Mouse (Mus musculus) embryo, embryonic 11.5 days (tissue): ENCODE data around the gene Fndc3a.
A peak's percentile ranks its signal among the peaks of the same experiment; 100 is the strongest.

ENCODE experiments used
- DNase-seq: peaks from one replicate; pipeline ENCODE4 v3.0.0-alpha.2; 2012; ENCODE audit warnings: low read depth, low spot score

Gene Fndc3a

DNA sequence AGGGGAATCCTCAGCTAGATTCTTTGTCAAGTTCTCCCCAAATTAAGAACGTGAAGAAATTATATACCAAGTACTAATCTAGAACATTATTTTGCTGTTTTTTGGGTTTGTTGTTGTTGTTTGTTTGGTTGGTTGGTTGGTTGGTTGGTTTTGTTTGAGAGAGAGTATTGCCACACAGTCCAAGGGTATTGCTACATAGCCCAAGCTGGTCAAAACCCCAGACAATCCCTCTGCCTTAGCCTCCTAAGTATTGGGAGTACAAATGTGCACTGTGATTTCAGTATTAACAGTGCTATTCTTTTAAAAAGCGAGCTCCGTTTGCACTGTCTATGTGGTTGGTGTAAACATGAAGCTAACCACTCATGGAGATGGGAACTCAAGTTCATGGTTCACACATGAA, 37.9 kb downstream of the Fndc3a start:
- DNase-seq, result no peak

DNA sequence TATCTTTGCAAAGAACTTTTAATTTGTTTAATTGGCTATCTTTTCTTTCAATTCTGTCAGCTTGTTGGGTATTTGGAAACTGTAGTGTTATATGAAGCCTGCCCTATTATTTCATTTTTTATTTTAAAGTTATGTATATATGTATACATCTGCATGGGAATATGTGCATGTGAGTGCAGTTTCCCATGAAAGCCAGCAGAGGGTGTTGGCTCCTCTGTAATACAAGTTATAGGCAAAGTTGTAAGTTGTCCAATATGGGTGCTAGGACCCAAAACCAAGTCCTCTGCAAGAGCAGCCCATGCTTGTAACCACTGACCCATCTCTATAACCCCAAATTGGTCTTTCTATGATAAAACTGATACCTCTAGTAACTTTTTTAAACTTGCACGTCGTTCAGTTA, 38.8 kb downstream of the Fndc3a start:
- no peak for DNase-seq

- DNase-seq, result no peak
These were observed 60.5 kb downstream of the Fndc3a start for GRCm38 (mm10) chr14:72649268-72649667.

- no peak for DNase-seq
These were observed 64.3 kb downstream of the Fndc3a start for GRCm38 (mm10) chr14:72645512-72645911.

GRCm38 (mm10) chr14:72644620-72645019, 65.2 kb downstream of the Fndc3a start:
- DNase-seq, result no peak

GRCm38 (mm10) chr14:72638507-72638906, 71.3 kb downstream of the Fndc3a start:
- no peak for DNase-seq

DNA sequence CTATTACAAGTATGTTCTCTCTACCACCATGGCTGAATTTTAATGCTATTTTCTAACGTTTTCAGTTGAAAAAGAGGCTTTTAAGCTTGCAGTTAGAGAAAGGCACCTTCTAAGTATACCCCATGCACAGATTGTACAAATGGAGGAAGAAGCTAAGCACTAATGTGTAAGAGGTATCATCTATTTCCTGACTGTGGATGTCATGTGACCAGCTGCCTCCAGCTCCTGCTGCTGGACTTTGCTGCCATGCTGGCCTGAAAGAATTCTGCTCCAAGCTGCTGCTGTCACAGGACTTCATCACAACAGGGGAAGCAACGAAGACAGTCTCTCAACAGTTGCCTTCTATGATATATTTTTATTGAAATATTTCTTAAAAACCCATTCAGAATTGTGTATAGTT, 76.2 kb downstream of the Fndc3a start:
- no peak for DNase-seq

- DNase-seq, result no peak
These were observed 84.4 kb downstream of the Fndc3a start for GRCm38 (mm10) chr14:72625411-72625810.

DNA sequence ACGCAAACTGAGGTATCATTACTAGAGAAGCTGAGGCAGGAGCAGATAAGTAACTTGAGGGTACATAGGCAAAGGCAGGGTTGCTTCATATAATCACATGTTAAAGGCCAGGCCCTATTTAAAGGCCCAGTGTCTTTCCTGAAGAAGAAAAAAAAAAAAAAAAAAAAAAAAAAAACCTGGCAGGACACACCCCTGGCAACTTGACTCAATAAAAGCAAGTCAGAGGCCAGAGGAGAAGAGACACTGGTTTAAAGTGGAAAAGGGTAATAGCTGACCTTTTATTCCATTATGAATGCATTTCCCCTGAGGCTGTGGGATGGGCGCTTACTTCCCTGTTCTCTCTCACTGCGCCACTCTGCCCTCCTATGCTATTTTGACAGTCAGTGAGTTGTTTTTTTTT, 105.7 kb downstream of the Fndc3a start:
- no peak for DNase-seq

DNA sequence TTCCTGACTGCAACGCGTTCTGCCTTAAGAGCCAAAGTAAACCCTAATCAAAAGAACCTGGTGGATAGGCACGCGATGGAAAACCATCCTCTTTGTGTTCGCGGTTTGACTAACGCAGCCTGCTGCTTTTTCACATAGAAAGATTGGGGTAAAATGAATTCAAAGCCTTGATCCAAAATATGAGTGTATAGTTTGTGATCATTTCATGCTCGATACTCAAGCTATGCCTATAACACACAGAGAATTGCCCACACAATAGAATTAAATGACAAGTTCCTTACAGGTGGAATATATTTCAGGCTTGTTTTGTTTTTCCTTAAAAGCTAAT, 106.6 kb downstream of the Fndc3a start:
- no peak for DNase-seq

- DNase-seq, result peak; percentile 90
These were observed 107.1 kb downstream of the Fndc3a start for GRCm38 (mm10) chr14:72602521-72603193.

- no peak for DNase-seq
These were observed 108.2 kb downstream of the Fndc3a start for GRCm38 (mm10) chr14:72601381-72602305.

- DNase-seq, result no peak
These were observed 109.4 kb downstream of the Fndc3a start for GRCm38 (mm10) chr14:72600375-72600774.

DNA sequence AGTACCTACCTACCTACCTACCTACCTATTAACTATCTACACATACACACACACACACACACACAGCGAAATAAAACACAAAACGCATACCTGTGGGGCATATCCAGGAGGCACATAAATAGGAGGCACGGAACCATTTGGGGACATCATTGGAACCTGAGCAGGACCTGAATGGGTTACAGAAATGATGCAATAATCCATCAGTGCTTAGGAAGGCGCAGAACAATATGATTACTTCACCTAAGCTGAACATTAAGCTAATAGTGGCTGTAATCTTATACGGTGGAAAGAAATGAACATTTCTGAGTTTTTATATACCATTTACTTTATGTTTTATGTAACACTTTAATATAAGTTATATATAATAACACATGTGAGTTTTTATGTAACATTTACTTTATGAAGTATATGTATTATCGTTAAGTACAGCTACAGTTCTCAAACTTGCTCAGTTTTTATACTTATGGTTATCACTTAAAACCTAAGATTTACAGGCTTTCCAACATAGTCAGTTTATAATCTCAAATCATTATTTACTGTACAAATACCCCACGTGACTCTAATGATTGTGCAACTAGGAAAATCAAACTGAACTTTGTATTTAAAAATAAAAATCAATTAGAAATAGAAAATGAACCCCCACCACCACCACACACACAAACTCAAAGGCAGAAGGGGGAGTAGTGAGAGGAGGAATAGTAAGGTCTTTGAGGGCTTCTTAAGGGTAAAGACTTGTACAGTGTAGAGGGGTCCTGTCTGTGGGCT, 110.6 kb downstream of the Fndc3a start:
- DNase-seq, result no peak

DNA sequence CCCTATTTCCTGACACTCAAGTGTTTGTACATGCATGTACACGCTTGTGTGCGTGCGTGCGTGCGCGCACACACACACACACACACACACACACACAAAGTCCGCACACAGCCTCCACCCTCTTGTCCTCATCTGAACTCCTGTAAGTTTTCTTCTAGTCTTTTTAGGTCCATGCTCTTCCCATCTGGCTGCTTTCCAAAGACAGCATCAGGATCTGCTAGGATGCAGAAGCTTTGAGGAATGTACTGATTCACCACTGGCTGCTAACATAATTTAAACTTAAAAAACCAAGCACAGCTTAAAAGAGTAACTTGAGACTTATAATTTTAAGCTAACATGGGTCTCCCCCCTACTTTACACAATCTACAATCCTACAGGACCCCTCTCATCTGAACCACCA, 115.6 kb downstream of the Fndc3a start:
- DNase-seq, result no peak

- DNase-seq, result no peak
These were observed 120.4 kb downstream of the Fndc3a start for GRCm38 (mm10) chr14:72589415-72589814.

- DNase-seq, result no peak
These were observed 126.8 kb downstream of the Fndc3a start for GRCm38 (mm10) chr14:72582979-72583378.

DNA sequence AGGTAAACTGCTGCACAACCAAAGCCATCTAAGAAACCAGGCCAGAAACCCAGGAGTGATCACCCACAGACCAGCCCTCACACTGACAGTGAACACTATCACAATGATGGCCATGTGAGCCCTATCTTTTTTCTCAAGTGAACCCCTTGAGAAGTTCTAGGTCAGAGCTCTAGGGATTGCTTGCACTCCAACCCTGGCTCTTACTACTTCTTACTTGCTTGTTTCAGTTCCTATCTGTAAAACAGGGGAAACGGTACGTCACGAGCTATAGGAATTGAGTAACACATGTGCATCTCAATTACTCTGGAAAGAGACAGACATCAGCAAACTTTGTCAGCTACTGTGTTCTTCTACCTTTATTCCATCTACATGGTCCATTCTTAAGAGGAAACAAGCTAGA, 128.8 kb downstream of the Fndc3a start:
- no peak for DNase-seq

- no peak for DNase-seq
These were observed 133.5 kb downstream of the Fndc3a start for GRCm38 (mm10) chr14:72576283-72576682.

GRCm38 (mm10) chr14:72563941-72564340, 145.9 kb downstream of the Fndc3a start:
- no peak for DNase-seq

DNA sequence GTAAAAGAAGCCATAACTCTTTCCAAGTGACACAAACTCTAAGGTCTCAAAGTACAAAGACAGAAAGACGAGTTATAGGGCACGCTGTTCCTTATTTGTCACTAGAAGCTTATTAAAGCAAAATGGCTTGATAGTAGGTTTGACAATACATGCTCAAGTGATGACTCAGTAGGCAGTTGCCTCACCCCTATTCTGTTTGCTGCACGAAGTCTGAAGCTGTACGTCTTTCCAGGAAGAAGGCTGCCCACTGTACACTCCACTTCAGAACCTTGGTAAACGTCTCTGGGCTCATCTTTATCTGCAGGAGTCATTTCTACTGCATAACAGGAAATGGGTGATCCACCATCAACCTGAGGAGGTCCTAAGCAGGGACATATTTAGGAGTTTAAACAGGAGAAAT, 151.0 kb downstream of the Fndc3a start:
- no peak for DNase-seq

- DNase-seq, result no peak
These were observed 154.0 kb downstream of the Fndc3a start for GRCm38 (mm10) chr14:72555846-72556245.
